8 mouse cellular contexts compared by ENCODE assay signal in the genomic region with DNA sequence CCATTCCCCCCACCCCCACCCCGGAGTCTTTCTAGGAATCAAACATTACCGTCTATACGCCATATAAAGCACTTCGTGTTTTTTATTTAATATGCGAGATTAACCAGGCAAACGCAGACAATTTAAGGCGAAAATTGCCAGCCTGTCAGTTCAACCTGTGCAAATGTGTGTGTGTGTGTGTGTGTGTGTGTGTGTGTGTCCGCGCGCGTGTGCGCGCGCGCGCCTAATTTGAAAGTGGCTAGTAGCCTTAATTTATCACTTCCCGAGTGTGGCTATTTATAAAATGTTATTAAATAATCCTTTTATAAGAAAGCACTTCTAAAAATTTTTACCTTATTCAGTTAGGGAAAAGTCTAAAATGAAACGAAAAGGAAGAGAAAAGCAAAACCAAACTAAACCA.
DNase-seq lines count a peak whose midpoint lies in the region; ATAC-seq lines count a peak whose summit lies in the region.

No protein-coding gene starts in this region.

- H3K36me3 ChIP-seq in heart, embryonic 15.5 days: no peaks in the 10 kb centered on the region
- H3K36me3 ChIP-seq in embryonic facial prominence, embryonic 11.5 days (replicated peaks; ENCODE audit: control insufficient read depth, insufficient read depth, low read depth, low read length): no peaks in the 10 kb centered on the region
- H3K36me3 ChIP-seq in hindbrain, embryonic 12.5 days: no peaks in the 10 kb centered on the region
- no peaks in the 10 kb centered on the region for H3K36me3 ChIP-seq in midbrain, embryonic 11.5 days (ENCODE audit: control insufficient read depth, insufficient read depth, low read length)

- WGBS in heart, embryonic 15.5 days: 3% methylated on average over 18 of the region's 18 CpGs
- WGBS in embryonic facial prominence, embryonic 11.5 days: 2% methylated on average over 18 of the region's 18 CpGs
- WGBS in hindbrain, embryonic 12.5 days: 1% methylated on average over 18 of the region's 18 CpGs
- WGBS in midbrain, embryonic 11.5 days: 2% methylated on average over 18 of the region's 18 CpGs

- H3K9ac ChIP-seq in heart, embryonic 15.5 days: no peak overlapping the region
- no peak overlapping the region for H3K9ac ChIP-seq in embryonic facial prominence, embryonic 11.5 days (replicated peaks; ENCODE audit: low read length)
- H3K9ac ChIP-seq in hindbrain, embryonic 12.5 days: no peak overlapping the region
- peak overlapping the region; percentile 50; the same call in 1 of the 2 replicates for H3K9ac ChIP-seq in midbrain, embryonic 11.5 days (ENCODE audit: low read length)

- peaks cover 18% of the 10 kb centered on the region for H3K4me1 ChIP-seq in heart, embryonic 15.5 days (replicated peaks)
- H3K4me1 ChIP-seq in embryonic facial prominence, embryonic 11.5 days (ENCODE audit: control insufficient read depth, insufficient read depth, low read length): peaks cover 7% of the 10 kb centered on the region; the same call in 1 of the 2 replicates
- H3K4me1 ChIP-seq in hindbrain, embryonic 12.5 days: peaks cover 26% of the 10 kb centered on the region
- H3K4me1 ChIP-seq in midbrain, embryonic 11.5 days (ENCODE audit: control insufficient read depth, insufficient read depth, low read length): peaks cover 24% of the 10 kb centered on the region

- peak overlapping the region; percentile 30 for H3K4me3 ChIP-seq in heart, embryonic 15.5 days
- no peak overlapping the region for H3K4me3 ChIP-seq in embryonic facial prominence, embryonic 11.5 days (ENCODE audit: low read depth, low read length)
- H3K4me3 ChIP-seq in hindbrain, embryonic 12.5 days: peak overlapping the region; percentile 29
- H3K4me3 ChIP-seq in midbrain, embryonic 11.5 days (ENCODE audit: low read depth, low read length): peak overlapping the region; percentile 27

- H3K4me2 ChIP-seq in heart, embryonic 15.5 days: peak overlapping the region; percentile 52
- H3K4me2 ChIP-seq in embryonic facial prominence, embryonic 11.5 days (ENCODE audit: low read depth, low read length): peak overlapping the region; percentile 39
- peak overlapping the region; percentile 57 for H3K4me2 ChIP-seq in hindbrain, embryonic 12.5 days (replicated peaks)
- H3K4me2 ChIP-seq in midbrain, embryonic 11.5 days: peak overlapping the region; percentile 58

- H3K27ac ChIP-seq in heart, embryonic 15.5 days: no peak overlapping the region
- H3K27ac ChIP-seq in embryonic facial prominence, embryonic 11.5 days (replicated peaks; ENCODE audit: low read depth, low read length): no peak overlapping the region
- H3K27ac ChIP-seq in hindbrain, embryonic 12.5 days: no peak overlapping the region
- H3K27ac ChIP-seq in midbrain, embryonic 11.5 days (ENCODE audit: low read depth, low read length): no peak overlapping the region

- intact Hi-C loops in heart, postnatal 14 days (cut with DNase I): no loop called here

- no peak for ATAC-seq in heart, embryonic 15.5 days (replicated peaks; ENCODE audit: insufficient number of reproducible peaks, insufficient read depth, low FRiP score, low read depth)
- no peak for ATAC-seq in embryonic facial prominence, embryonic 11.5 days (replicated peaks; ENCODE audit: insufficient number of reproducible peaks, low FRiP score, low TSS enrichment, low read depth)
- no peak; the same call in none of the 2 replicates for ATAC-seq in hindbrain, embryonic 12.5 days (ENCODE audit: low FRiP score)
- ATAC-seq in midbrain, embryonic 11.5 days (ENCODE audit: low FRiP score): no peak
- ATAC-seq in erythroblast, adult 5-6 weeks (replicated peaks; ENCODE audit: low FRiP score, poor library complexity, severe bottlenecking): no peak

- no peak for DNase-seq in heart, postnatal 14 days
- no peak for DNase-seq in embryonic facial prominence, embryonic 11.5 days (ENCODE audit: low spot score)
- peak; percentile 89 for DNase-seq in midbrain, embryonic 11.5 days (ENCODE audit: low spot score, missing footprints)
- no peak for DNase-seq in adrenal gland, adult 8-10 months
- no peak for DNase-seq in cerebellum, postnatal 36 days

- no peaks in the 10 kb centered on the region for H3K9me3 ChIP-seq in heart, embryonic 15.5 days (replicated peaks)
- no peaks in the 10 kb centered on the region for H3K9me3 ChIP-seq in embryonic facial prominence, embryonic 11.5 days (replicated peaks; ENCODE audit: control insufficient read depth, low read length)
- H3K9me3 ChIP-seq in hindbrain, embryonic 12.5 days (replicated peaks): no peaks in the 10 kb centered on the region
- no peaks in the 10 kb centered on the region for H3K9me3 ChIP-seq in midbrain, embryonic 11.5 days (ENCODE audit: control insufficient read depth, low read length)

- peaks cover 71% of the 10 kb centered on the region for H3K27me3 ChIP-seq in heart, embryonic 15.5 days
- H3K27me3 ChIP-seq in embryonic facial prominence, embryonic 11.5 days (ENCODE audit: control insufficient read depth, insufficient read depth, low read length): peaks cover 26% of the 10 kb centered on the region
- peaks cover 62% of the 10 kb centered on the region for H3K27me3 ChIP-seq in hindbrain, embryonic 12.5 days
- H3K27me3 ChIP-seq in midbrain, embryonic 11.5 days (ENCODE audit: control insufficient read depth, insufficient read depth, low read length): peaks cover 15% of the 10 kb centered on the region
